Mouse (Mus musculus): ENCODE data around the gene Map3k13. TPM values are rescaled to one million over a fixed set of nuclear protein-coding genes. Genes with fewer than 3 reads are reported as not detected.
"Not testable (repeated sequence)": the region's sequence is repeated elsewhere in the genome, so short reads cannot be mapped to it uniquely, and the experiment has no call there.

Gene Map3k13
- polyA plus RNA-seq, 1 experiment from 2014 or later, result 1.3 TPM

- H3K9me3 ChIP-seq (ENCODE audit: control insufficient read depth, low read depth, low read length), result no peaks in the 10 kb centered on the region
- WGBS, result 59% methylated on average over 3 of the region's 3 CpGs
- H3K36me3 ChIP-seq (ENCODE audit: control insufficient read depth, insufficient read depth, low read length), result no peaks in the 10 kb centered on the region
- peaks cover 8% of the 10 kb centered on the region; the same call in 1 of the 2 replicates for H3K4me1 ChIP-seq (ENCODE audit: control insufficient read depth, insufficient read depth, low read length)
- no peak overlapping the region for H3K4me3 ChIP-seq (ENCODE audit: low read depth, low read length)
- no peak for ATAC-seq (ENCODE audit: insufficient number of reproducible peaks, insufficient read depth, low FRiP score, low read depth)
- H3K27ac ChIP-seq (ENCODE audit: low read length), result no peak overlapping the region
- H3K9ac ChIP-seq (replicated peaks; ENCODE audit: low read depth, low read length), result no peak overlapping the region
- H3K4me2 ChIP-seq (replicated peaks; ENCODE audit: low read depth, low read length), result no peak overlapping the region
- no peaks in the 10 kb centered on the region for H3K27me3 ChIP-seq (ENCODE audit: control insufficient read depth, insufficient read depth, low read length)
Measured at GRCm38 (mm10) chr16:21791779-21792178, 2.4 kb upstream of the Map3k13 start.

- ATAC-seq (ENCODE audit: insufficient number of reproducible peaks, insufficient read depth, low FRiP score, low read depth); H3K4me1 ChIP-seq (ENCODE audit: control insufficient read depth, insufficient read depth, low read length); H3K36me3 ChIP-seq (ENCODE audit: control insufficient read depth, insufficient read depth, low read length); H3K27ac ChIP-seq (ENCODE audit: low read length); H3K9me3 ChIP-seq (ENCODE audit: control insufficient read depth, low read depth, low read length); H3K27me3 ChIP-seq (ENCODE audit: control insufficient read depth, insufficient read depth, low read length): not testable (repeated sequence)
- Histone ChIP-seq H3K4me3 (ENCODE audit: low read depth, low read length) (peak overlapping the region; percentile 54), H3K4me2 (replicated peaks; ENCODE audit: low read depth, low read length) (peak overlapping the region; percentile 63), H3K9ac (replicated peaks; ENCODE audit: low read depth, low read length) (peak overlapping the region; percentile 43)
- WGBS, result 32% methylated on average over 2 of the region's 2 CpGs
Measured at GRCm38 (mm10) chr16:21793080-21793810, 901 bp upstream of the Map3k13 start.

- Histone ChIP-seq H3K9ac (replicated peaks; ENCODE audit: low read depth, low read length) (peak overlapping the region; percentile 43), H3K36me3 (ENCODE audit: control insufficient read depth, insufficient read depth, low read length) (peaks cover 4% of the 10 kb centered on the region; the same call in 1 of the 2 replicates), H3K4me1 (ENCODE audit: control insufficient read depth, insufficient read depth, low read length) (no peaks in the 10 kb centered on the region; the same call in 1 of the 2 replicates), H3K4me2 (replicated peaks; ENCODE audit: low read depth, low read length) (peak overlapping the region; percentile 63), H3K9me3 (ENCODE audit: control insufficient read depth, low read depth, low read length) (no peaks in the 10 kb centered on the region), H3K27ac (ENCODE audit: low read length) (peak overlapping the region; percentile 75; the same call in 1 of the 2 replicates), H3K27me3 (ENCODE audit: control insufficient read depth, insufficient read depth, low read length) (no peaks in the 10 kb centered on the region), H3K4me3 (ENCODE audit: low read depth, low read length) (peak overlapping the region; percentile 54)
- 2% methylated on average over 14 of the region's 14 CpGs for WGBS
- ATAC-seq (ENCODE audit: insufficient number of reproducible peaks, insufficient read depth, low FRiP score, low read depth), result no peak
Measured at GRCm38 (mm10) chr16:21794697-21795045, 525 bp downstream of the Map3k13 start.

GRCm38 (mm10) chr16:21795071-21795470, 925 bp downstream of the Map3k13 start:
- H3K4me1 ChIP-seq (ENCODE audit: control insufficient read depth, insufficient read depth, low read length), result no peaks in the 10 kb centered on the region; the same call in 1 of the 2 replicates
- H3K9ac ChIP-seq (replicated peaks; ENCODE audit: low read depth, low read length), result no peak overlapping the region

GRCm38 (mm10) chr16:21804258-21804657, 10.1 kb downstream of the Map3k13 start:
- H3K36me3 ChIP-seq (ENCODE audit: control insufficient read depth, insufficient read depth, low read length), result peaks cover 8% of the 10 kb centered on the region
- H3K9ac ChIP-seq (replicated peaks; ENCODE audit: low read depth, low read length), result no peak overlapping the region
- no peak overlapping the region for H3K4me3 ChIP-seq (ENCODE audit: low read depth, low read length)
- H3K27me3 ChIP-seq (ENCODE audit: control insufficient read depth, insufficient read depth, low read length), result no peaks in the 10 kb centered on the region
- no peak for ATAC-seq (ENCODE audit: insufficient number of reproducible peaks, insufficient read depth, low FRiP score, low read depth)
- no peak overlapping the region for H3K27ac ChIP-seq (ENCODE audit: low read length)
- no peaks in the 10 kb centered on the region for H3K4me1 ChIP-seq (ENCODE audit: control insufficient read depth, insufficient read depth, low read length)
- no peaks in the 10 kb centered on the region for H3K9me3 ChIP-seq (ENCODE audit: control insufficient read depth, low read depth, low read length)
- WGBS, result 94% methylated on average over 1 of the region's 1 CpGs
- no peak overlapping the region for H3K4me2 ChIP-seq (replicated peaks; ENCODE audit: low read depth, low read length)

More at GRCm38 (mm10) chr16:21795071-21795470, 925 bp downstream of the Map3k13 start:
- Histone ChIP-seq H3K4me2 (replicated peaks; ENCODE audit: low read depth, low read length) (peak overlapping the region; percentile 63), H3K9me3 (ENCODE audit: control insufficient read depth, low read depth, low read length) (no peaks in the 10 kb centered on the region), H3K27ac (ENCODE audit: low read length) (no peak overlapping the region), H3K27me3 (ENCODE audit: control insufficient read depth, insufficient read depth, low read length) (no peaks in the 10 kb centered on the region), H3K4me3 (ENCODE audit: low read depth, low read length) (peak overlapping the region; percentile 54), H3K36me3 (ENCODE audit: control insufficient read depth, insufficient read depth, low read length) (peaks cover 5% of the 10 kb centered on the region; the same call in 1 of the 2 replicates)
- WGBS, result 23% methylated on average over 5 of the region's 5 CpGs
- ATAC-seq (ENCODE audit: insufficient number of reproducible peaks, insufficient read depth, low FRiP score, low read depth), result no peak

GRCm38 (mm10) chr16:21806892-21807291, 12.7 kb downstream of the Map3k13 start:
- Histone ChIP-seq H3K9ac (replicated peaks; ENCODE audit: low read depth, low read length) (no peak overlapping the region), H3K4me3 (ENCODE audit: low read depth, low read length) (no peak overlapping the region), H3K36me3 (ENCODE audit: control insufficient read depth, insufficient read depth, low read length) (peaks cover under 1% of the 10 kb centered on the region; the same call in 1 of the 2 replicates), H3K27me3 (ENCODE audit: control insufficient read depth, insufficient read depth, low read length) (no peaks in the 10 kb centered on the region), H3K9me3 (ENCODE audit: control insufficient read depth, low read depth, low read length) (no peaks in the 10 kb centered on the region), H3K4me1 (ENCODE audit: control insufficient read depth, insufficient read depth, low read length) (no peaks in the 10 kb centered on the region), H3K27ac (ENCODE audit: low read length) (no peak overlapping the region), H3K4me2 (replicated peaks; ENCODE audit: low read depth, low read length) (no peak overlapping the region)
- no peak for ATAC-seq (ENCODE audit: insufficient number of reproducible peaks, insufficient read depth, low FRiP score, low read depth)
- 88% methylated on average over 1 of the region's 1 CpGs for WGBS

GRCm38 (mm10) chr16:21807786-21808185, 13.6 kb downstream of the Map3k13 start:
- not testable (repeated sequence) for H3K4me1 ChIP-seq (ENCODE audit: control insufficient read depth, insufficient read depth, low read length); H3K9me3 ChIP-seq (ENCODE audit: control insufficient read depth, low read depth, low read length); H3K4me3 ChIP-seq (ENCODE audit: low read depth, low read length); ATAC-seq (ENCODE audit: insufficient number of reproducible peaks, insufficient read depth, low FRiP score, low read depth); H3K4me2 ChIP-seq (replicated peaks; ENCODE audit: low read depth, low read length); H3K27ac ChIP-seq (ENCODE audit: low read length); H3K9ac ChIP-seq (replicated peaks; ENCODE audit: low read depth, low read length); H3K36me3 ChIP-seq (ENCODE audit: control insufficient read depth, insufficient read depth, low read length); H3K27me3 ChIP-seq (ENCODE audit: control insufficient read depth, insufficient read depth, low read length)
- WGBS, result 73% methylated on average over 7 of the region's 7 CpGs

- Histone ChIP-seq H3K9ac (replicated peaks; ENCODE audit: low read depth, low read length) (no peak overlapping the region), H3K27me3 (ENCODE audit: control insufficient read depth, insufficient read depth, low read length) (no peaks in the 10 kb centered on the region), H3K9me3 (ENCODE audit: control insufficient read depth, low read depth, low read length) (no peaks in the 10 kb centered on the region), H3K4me2 (replicated peaks; ENCODE audit: low read depth, low read length) (no peak overlapping the region), H3K36me3 (ENCODE audit: control insufficient read depth, insufficient read depth, low read length) (no peaks in the 10 kb centered on the region), H3K4me3 (ENCODE audit: low read depth, low read length) (no peak overlapping the region), H3K27ac (ENCODE audit: low read length) (no peak overlapping the region), H3K4me1 (ENCODE audit: control insufficient read depth, insufficient read depth, low read length) (0 out of 2 replicates have a peak, but pooled peaks cover 2% of the 10 kb centered on the region)
- ATAC-seq (ENCODE audit: insufficient number of reproducible peaks, insufficient read depth, low FRiP score, low read depth), result no peak
- WGBS, result 64% methylated on average over 6 of the region's 6 CpGs
Measured at GRCm38 (mm10) chr16:21813164-21813834, 19.2 kb downstream of the Map3k13 start.

Measured in stomach, embryonic 14.5 days (tissue).